Mouse (Mus musculus): ENCODE measurements around the gene Wrap53.
"Not testable (repeated sequence)": the region's sequence is repeated elsewhere in the genome, so short reads cannot be mapped to it uniquely, and the experiment has no call there.

Wrap53 gene

GRCm38 (mm10) chr11:69564391-69564790, 15.7 kb downstream of the Wrap53 start:
- DNase-seq (ENCODE audit: low spot score in 2 of 2): no peak

GRCm38 (mm10) chr11:69563373-69563772, 16.7 kb downstream of the Wrap53 start:
- no peak for DNase-seq (ENCODE audit: low spot score in 2 of 2)

DNA sequence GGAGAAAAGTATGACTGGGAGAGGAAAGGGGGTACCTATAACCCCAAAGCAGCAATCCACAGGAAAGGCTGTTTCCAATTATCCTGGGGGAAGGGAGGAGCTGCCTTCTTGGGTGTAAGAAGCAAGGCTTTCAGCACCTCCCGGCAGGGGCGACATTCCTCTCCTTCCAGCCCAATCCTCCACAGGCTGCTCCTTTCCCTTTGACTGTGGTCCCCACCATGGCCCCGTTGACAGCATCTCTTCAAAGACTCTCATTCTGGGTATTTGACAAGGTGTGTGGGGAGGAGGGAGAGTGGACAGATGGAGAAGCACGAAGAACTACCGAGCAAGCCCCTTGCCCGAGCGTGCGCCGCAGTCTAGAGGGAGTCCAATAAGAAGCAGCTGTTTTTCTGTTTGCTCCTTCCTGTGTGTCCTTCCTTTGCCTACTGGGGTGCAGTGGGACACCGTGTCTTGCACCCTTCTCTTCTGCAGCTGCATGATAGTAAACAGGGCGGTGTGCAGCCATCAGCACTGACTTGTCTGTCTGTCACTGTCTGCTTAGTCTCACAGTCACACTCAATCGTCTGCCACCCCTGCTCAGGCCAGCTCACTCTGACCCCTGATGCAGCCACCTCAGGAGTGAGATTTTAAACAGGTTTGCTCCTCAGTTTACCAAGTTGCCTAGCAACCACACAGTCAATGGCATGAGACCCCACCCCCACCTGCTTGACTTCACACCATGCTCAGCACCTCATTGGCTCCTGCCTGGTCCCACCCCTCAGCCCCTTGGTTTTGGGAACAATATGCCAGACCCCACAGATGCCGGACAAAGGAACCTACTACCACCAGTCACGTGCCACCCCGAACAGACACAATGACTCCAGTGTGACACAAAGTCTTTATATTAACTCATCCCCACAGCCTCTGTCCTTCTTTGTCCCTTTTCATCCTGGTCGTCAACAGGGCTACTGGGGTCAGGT, 18.9 kb downstream of the Wrap53 start:
- no peak for DNase-seq (ENCODE audit: low spot score in 2 of 2)

- no peak for DNase-seq (ENCODE audit: low spot score in 2 of 2)
Measured at GRCm38 (mm10) chr11:69559851-69560765, 19.9 kb downstream of the Wrap53 start, which contains the start of gene Efnb3. Efnb3 (minus strand) TSS chr11:69560205.

DNA sequence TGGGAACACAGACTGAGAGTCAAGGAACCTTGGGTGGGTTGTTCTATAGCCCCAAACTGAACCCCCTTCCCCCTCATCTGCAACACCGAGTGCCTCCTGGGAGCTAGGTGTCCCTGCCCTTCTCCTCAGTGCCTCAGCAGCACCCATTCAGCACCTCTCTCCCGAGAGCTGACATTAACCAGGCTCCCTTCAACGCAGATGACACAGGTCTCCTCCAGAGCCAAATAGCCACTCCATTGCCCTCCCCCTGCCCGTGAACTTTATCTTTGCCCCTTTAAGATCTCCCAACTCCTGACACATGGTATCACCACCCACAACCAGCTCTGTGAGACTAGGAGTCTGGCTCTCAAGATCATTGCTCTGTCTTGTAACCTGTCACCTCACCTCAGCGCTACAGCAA, 20.9 kb downstream of the Wrap53 start:
- no peak for DNase-seq (ENCODE audit: low spot score in 2 of 2)

GRCm38 (mm10) chr11:69558756-69559155, 21.3 kb downstream of the Wrap53 start:
- DNase-seq (ENCODE audit: low spot score in 2 of 2): no peak

DNA sequence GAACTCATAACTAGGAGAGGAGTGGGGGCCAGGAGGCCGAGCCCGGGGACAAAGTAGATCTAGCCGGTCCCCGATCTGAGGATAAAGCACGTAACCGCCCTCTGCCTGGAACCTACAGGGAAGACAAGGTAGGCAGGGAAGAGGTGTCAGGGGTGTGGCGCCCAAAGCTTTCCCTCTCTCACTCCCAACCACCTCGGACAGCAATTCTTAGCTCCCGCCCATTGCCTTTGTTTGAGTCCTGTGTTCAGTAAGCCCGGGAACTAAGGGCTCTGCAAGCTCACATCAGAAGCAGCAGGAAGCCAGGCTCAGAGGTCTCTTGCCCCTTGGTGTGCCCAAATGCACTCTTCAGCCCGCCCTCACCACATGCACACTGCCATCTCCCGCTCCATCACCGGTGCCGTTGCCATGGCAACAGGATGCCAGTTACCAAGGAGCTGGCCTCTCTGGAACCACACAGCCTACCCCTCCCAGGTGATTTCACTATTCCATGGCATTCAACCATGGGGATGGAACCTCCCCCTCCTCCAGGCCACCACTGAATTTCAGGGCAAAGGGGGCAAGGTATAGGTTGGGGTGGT, 22.6 kb downstream of the Wrap53 start:
- no peak for DNase-seq (ENCODE audit: low spot score in 2 of 2)

DNA sequence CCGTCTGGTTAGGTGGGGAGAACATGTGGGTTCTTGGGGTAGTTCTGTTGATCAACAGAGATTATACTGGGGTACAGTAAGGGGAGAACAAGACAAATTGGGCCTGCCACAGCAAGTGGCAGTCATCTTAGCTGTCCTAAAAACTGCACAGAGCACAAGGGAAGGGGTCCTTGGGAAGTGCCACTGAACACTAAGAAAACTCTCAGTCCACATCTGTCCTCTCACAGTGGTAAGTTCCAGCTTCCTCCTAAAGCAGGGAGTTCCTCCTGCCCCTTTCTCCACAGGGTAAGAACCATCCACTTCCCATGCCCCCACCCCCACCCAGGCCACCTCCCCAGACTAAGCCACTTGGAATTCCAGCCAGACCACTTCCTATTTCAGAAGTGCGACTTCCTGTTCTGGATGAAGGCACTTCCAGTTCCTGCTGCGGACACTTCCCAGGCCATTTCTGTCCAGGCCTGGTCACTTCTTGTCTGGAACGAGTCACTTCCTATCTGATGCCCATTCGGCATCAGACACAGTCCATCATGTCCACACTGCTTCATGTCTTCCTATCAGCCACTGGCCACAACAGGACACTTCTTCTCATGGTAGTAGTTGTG, 25.4 kb downstream of the Wrap53 start:
- no peak for DNase-seq (ENCODE audit: low spot score in 2 of 2)

DNA sequence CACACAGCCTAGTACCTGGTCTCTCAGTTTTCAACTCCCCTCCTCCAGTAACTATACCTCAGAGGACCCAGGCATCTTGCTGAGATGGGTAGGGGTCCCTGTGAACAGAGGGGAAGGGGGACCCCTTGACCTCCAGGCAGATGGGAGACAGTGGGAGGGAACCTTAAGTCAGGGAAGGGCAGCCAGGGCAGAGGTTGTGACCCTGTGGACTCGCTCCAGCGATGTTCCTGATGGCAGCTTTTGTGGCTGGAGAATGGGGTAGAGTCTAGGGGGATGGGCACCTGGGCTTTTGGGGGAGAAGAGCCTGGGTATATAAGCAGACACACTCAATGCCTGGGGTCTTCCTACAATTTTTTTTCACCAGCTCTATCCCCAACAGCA, 26.7 kb downstream of the Wrap53 start:
- DNase-seq (ENCODE audit: low spot score in 2 of 2): no peak

GRCm38 (mm10) chr11:69552622-69553340, 27.3 kb downstream of the Wrap53 start:
- DNase-seq (ENCODE audit: low spot score in 2 of 2): peak; percentile 46 to 48

DNA sequence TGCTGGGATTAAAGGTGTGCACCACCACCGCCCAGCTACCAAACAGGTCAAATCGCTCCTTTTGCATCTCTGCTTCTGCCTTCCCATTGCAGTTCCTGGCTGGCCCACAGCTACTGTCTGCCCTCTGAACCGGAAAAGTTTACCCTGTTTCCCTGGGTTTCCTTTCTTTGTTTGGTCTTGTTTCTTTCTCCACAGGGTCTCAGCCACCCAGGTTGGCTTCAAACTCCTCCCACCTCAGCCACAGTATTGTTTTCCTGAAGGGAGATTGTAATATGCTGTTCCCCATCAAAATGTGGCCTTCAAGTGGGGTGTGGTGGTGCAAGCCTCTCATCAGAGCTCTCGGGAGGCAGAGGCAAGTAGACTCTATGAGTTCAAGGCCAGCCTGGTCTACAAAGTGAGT, 28.7 kb downstream of the Wrap53 start:
- DNase-seq (ENCODE audit: low spot score in 2 of 2): no peak

GRCm38 (mm10) chr11:69549060-69549656, 30.9 kb downstream of the Wrap53 start, which contains the start of gene Dnah2:
Dnah2 (minus strand) TSS chr11:69549110.
- no peak for DNase-seq (ENCODE audit: low spot score in 2 of 2)

- peak in 1 of 2 experiments; percentile 61 for DNase-seq (ENCODE audit: low spot score in 2 of 2)
Measured at GRCm38 (mm10) chr11:69547071-69547470, 33.0 kb downstream of the Wrap53 start.

DNA sequence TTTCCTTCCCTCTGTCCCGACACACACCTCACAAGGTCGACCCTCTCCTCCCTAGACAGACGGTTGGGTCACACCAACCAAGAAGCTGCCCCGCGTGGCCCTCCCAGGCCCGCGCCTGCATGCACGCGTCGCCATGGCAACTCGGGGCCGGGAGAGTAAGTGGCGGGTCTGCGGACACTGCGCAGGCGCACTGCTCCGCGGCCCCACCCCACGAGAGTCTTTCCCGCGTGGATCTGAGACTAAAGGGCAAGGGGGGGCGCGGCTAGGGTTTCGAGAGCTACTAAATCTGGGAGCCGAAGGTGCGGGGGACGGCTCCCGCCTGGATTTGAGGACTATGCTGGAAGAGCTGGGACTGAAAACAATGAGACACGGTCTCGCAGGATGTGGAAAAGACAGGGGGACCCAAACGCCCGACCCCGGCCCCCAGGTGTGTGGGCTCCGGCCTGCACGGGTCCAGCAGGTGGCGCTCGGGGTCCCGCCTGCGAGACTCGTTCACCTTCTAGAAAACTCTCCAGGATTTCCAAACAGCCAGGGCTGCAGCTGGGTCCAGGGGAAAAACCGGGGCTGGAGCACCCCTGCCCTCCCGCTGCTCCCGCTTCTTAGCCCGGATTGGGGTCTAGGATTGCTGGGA, 33.5 kb downstream of the Wrap53 start:
- peak; percentile 71 to 88 for DNase-seq (ENCODE audit: low spot score in 2 of 2)

DNA sequence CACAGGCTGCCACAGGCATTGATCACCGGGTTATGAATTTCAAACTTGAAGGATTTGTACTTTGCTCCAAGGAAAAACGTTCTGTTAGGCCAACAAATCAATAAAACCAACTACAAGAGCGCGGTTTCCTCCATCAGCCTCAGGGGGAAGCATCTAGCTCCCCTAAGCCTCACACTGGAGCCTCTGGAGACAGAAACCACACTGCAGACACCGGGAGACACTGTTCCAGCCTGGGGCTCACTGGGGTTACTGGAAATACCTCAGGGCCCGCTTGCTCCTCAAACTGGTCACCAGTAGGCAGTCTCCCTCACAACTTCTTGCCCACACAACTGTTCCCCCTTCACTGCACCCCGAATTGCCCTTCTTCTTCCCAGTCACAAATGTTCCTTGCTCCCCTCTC, 34.1 kb downstream of the Wrap53 start:
- DNase-seq (ENCODE audit: low spot score in 2 of 2): no peak

- DNase-seq (ENCODE audit: low spot score in 2 of 2): no peak
Measured at GRCm38 (mm10) chr11:69543598-69543997, 36.5 kb downstream of the Wrap53 start.

- DNase-seq (ENCODE audit: low spot score in 2 of 2): not testable (repeated sequence)
Measured at GRCm38 (mm10) chr11:69541741-69542140, 38.3 kb downstream of the Wrap53 start.

DNA sequence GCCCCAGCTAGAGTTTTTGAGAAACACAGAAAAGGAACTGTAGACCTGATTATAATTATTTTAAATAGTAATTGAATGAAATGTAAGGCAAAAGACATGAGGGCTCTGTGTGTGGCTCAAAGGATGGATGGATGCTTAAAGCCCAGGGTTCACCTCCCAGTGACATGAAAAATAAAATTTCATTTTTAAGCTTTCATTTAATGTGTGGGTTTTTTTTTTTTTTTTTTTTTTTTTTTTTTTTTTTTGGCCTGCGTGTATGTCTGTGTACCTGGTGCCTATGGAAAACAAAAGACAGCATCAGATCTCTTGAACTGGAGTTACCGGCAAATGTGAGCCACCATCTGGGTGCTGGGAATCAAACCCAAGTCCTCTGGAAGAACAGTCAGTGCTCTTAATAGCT, 39.4 kb downstream of the Wrap53 start:
- no peak for DNase-seq (ENCODE audit: low spot score in 2 of 2)

DNA sequence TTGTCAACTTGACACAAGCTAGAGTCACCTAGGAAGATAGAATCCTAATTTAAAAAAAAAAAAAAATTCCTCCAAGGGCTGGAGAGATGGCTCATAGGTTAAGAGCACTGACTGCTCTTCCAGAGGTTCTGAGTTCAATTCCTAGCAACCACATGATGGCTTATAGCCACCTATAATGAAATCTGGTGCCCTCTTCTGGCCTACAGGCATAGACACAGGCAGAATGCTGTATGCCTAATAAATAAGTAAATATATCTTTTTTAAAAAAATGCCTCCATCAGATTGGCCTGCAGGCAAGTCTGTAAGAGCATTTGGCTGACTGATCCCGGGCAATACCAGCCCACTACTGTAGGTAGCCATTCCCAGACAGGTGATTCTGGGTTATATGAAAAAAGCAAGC, 45.1 kb downstream of the Wrap53 start:
- DNase-seq (ENCODE audit: low spot score in 2 of 2): no peak
